11 mouse cellular contexts compared by ENCODE assay signal in genomic region chr3:131566281-131566680, GRCm38 (mm10). TPM values are rescaled to one million over a fixed set of nuclear protein-coding genes. Genes with fewer than 3 reads are reported as not detected.
DNase-seq lines count a peak whose midpoint lies in the region; ATAC-seq and TF ChIP-seq lines count a peak whose summit lies in the region.
"Had no signal": no experiment of that assay in that cellular context is flagged by ENCODE, and none has a peak within 500 bp of the region (broad histone marks: within the 10 kb centered on the region; RNA-seq: fewer than 3 reads in every experiment).

No protein-coding gene starts in this region.

- peaks cover 12% of the 10 kb centered on the region; the same call in 1 of the 2 replicates for H3K4me1 ChIP-seq in kidney, postnatal 0 days (replicated peaks; ENCODE audit: insufficient read depth, low read length)
- H3K4me1 ChIP-seq in forebrain, embryonic 12.5 days: peaks cover 17% of the 10 kb centered on the region
- peaks cover 23% of the 10 kb centered on the region for H3K4me1 ChIP-seq in limb, embryonic 12.5 days (replicated peaks)
- H3K4me1 ChIP-seq in stomach, embryonic 14.5 days (ENCODE audit: control insufficient read depth, insufficient read depth, low read length): peaks cover 8% of the 10 kb centered on the region

- peak overlapping the region; percentile 68 for H3K4me2 ChIP-seq in kidney, postnatal 0 days (ENCODE audit: low read length)
- H3K4me2 ChIP-seq in forebrain, embryonic 12.5 days: peak overlapping the region; percentile 62
- H3K4me2 ChIP-seq in limb, embryonic 12.5 days: peak overlapping the region; percentile 69
- peak overlapping the region; percentile 68 for H3K4me2 ChIP-seq in stomach, embryonic 14.5 days (replicated peaks; ENCODE audit: low read depth, low read length)

- no peak for ATAC-seq in kidney, postnatal 0 days (replicated peaks; ENCODE audit: low FRiP score, low read depth)
- ATAC-seq in forebrain, embryonic 12.5 days (ENCODE audit: low FRiP score): no peak
- no peak for ATAC-seq in limb, embryonic 12.5 days (ENCODE audit: insufficient number of reproducible peaks, insufficient read depth, low FRiP score, low TSS enrichment, low read depth)
- ATAC-seq in stomach, embryonic 14.5 days (ENCODE audit: insufficient number of reproducible peaks, insufficient read depth, low FRiP score, low read depth): no peak
- ATAC-seq: liver, postnatal 0 days had no signal

- H3K36me3 ChIP-seq in kidney, postnatal 0 days (ENCODE audit: insufficient read depth, low read length): 0 out of 2 replicates have a peak, but pooled peaks cover 3% of the 10 kb centered on the region
- peaks cover 8% of the 10 kb centered on the region; the same call in 1 of the 2 replicates for H3K36me3 ChIP-seq in forebrain, embryonic 12.5 days (replicated peaks)
- peaks cover 16% of the 10 kb centered on the region; the same call in 1 of the 2 replicates for H3K36me3 ChIP-seq in limb, embryonic 12.5 days
- no peaks in the 10 kb centered on the region; the same call in 1 of the 2 replicates for H3K36me3 ChIP-seq in stomach, embryonic 14.5 days (ENCODE audit: control insufficient read depth, insufficient read depth, low read length)

- H3K27ac ChIP-seq in kidney, postnatal 0 days: no peak overlapping the region
- no peak overlapping the region for H3K27ac ChIP-seq in forebrain, embryonic 12.5 days
- no peak overlapping the region for H3K27ac ChIP-seq in limb, embryonic 12.5 days
- H3K27ac ChIP-seq in stomach, embryonic 14.5 days (ENCODE audit: low read length): no peak overlapping the region

- H3K9me3 ChIP-seq in kidney, postnatal 0 days (replicated peaks; ENCODE audit: low read length): no peaks in the 10 kb centered on the region
- no peaks in the 10 kb centered on the region for H3K9me3 ChIP-seq in forebrain, embryonic 12.5 days
- H3K9me3 ChIP-seq in limb, embryonic 12.5 days: no peaks in the 10 kb centered on the region
- no peaks in the 10 kb centered on the region for H3K9me3 ChIP-seq in stomach, embryonic 14.5 days (ENCODE audit: control insufficient read depth, low read depth, low read length)

- 88% methylated on average over 2 of the region's 2 CpGs for WGBS in kidney, postnatal 0 days
- WGBS in forebrain, embryonic 12.5 days: 86% methylated on average over 2 of the region's 2 CpGs
- 71% methylated on average over 2 of the region's 2 CpGs for WGBS in limb, embryonic 12.5 days
- 66% methylated on average over 2 of the region's 2 CpGs for WGBS in stomach, embryonic 14.5 days

- no peak for TF ChIP-seq CTCF in kidney, postnatal 0 days (IDR thresholded peaks at IDR 0.05; ENCODE audit: low read depth)

- no peak for DNase-seq in kidney, postnatal 0 days (ENCODE audit: low spot score)
- DNase-seq in kidney, adult 8-10 months: no peak
- no peak for DNase-seq in thymus, postnatal 25 days
- no peak for DNase-seq in T-cell, adult 2 months (ENCODE audit: low spot score)
- DNase-seq in embryo, embryonic 10.5 days (ENCODE audit: low spot score): no peak
- DNase-seq: adrenal gland, adult 2 months; cerebellum, postnatal 14 days; liver, postnatal 0 days had no signal

- H3K4me3 ChIP-seq in kidney, postnatal 0 days (replicated peaks; ENCODE audit: low read depth, low read length): peak overlapping the region; percentile 82; the same call in 1 of the 2 replicates
- 0 out of 2 replicates have a peak overlapping the region, but pooled peaks have one; percentile 79 for H3K4me3 ChIP-seq in forebrain, embryonic 12.5 days (replicated peaks)
- peak overlapping the region; percentile 83 for H3K4me3 ChIP-seq in limb, embryonic 12.5 days (replicated peaks)
- peak overlapping the region; percentile 88; the same call in 1 of the 2 replicates for H3K4me3 ChIP-seq in stomach, embryonic 14.5 days (ENCODE audit: low read depth, low read length)

- no peak overlapping the region for H3K9ac ChIP-seq in kidney, postnatal 0 days (ENCODE audit: low read depth, low read length)
- no peak overlapping the region for H3K9ac ChIP-seq in forebrain, embryonic 12.5 days
- H3K9ac ChIP-seq in limb, embryonic 12.5 days (replicated peaks): no peak overlapping the region; the same call in 1 of the 2 replicates
- no peak overlapping the region for H3K9ac ChIP-seq in stomach, embryonic 14.5 days (replicated peaks; ENCODE audit: low read depth, low read length)

- no peaks in the 10 kb centered on the region for H3K27me3 ChIP-seq in kidney, postnatal 0 days (ENCODE audit: insufficient read depth, low read length)
- H3K27me3 ChIP-seq in forebrain, embryonic 12.5 days: no peaks in the 10 kb centered on the region; the same call in 1 of the 2 replicates
- no peaks in the 10 kb centered on the region for H3K27me3 ChIP-seq in limb, embryonic 12.5 days
- no peaks in the 10 kb centered on the region for H3K27me3 ChIP-seq in stomach, embryonic 14.5 days (ENCODE audit: control insufficient read depth, insufficient read depth, low read length)

RNA-seq across cellular contexts. Expression of gene Papss1, which starts 1.7 kb away (rescaled TPM):
- polyA plus RNA-seq in kidney, postnatal 0 days (2015; fragmentation: Nextera tagmentation; extraction: Ambion mirVana): 116 and 130 TPM in 2 replicates
- 90.8 TPM in 2 replicates for polyA plus RNA-seq in forebrain, embryonic 12.5 days (2016; fragmentation: Nextera tagmentation; extraction: Ambion mirVana)
- 124 and 129 TPM in 2 replicates for polyA plus RNA-seq in limb, embryonic 12.5 days (2016; fragmentation: Nextera tagmentation; extraction: Ambion mirVana)
- polyA plus RNA-seq in stomach, embryonic 14.5 days (2014; fragmentation: Nextera tagmentation; extraction: Ambion mirVana): 113 and 114 TPM in 2 replicates
